Mouse (Mus musculus) midbrain, embryonic 11.5 days (tissue): ENCODE data around the gene C2cd2l. TPM values are rescaled to one million over a fixed set of nuclear protein-coding genes. Genes with fewer than 3 reads are reported as not detected.
A peak's percentile ranks its signal among the peaks of the same experiment; 100 is the strongest.

ENCODE experiments used
- ATAC-seq: fragments of 200-750 bp; cut with Nextera tagmentation; 2 replicates; pipeline ENCODE4 v1.8.0; 2017; ENCODE audit warnings: moderate TSS enrichment, moderate library complexity; ENCODE audit not compliant: low FRiP score
- DNase-seq: peaks from one replicate; pipeline ENCODE4 v3.0.0; 2015; ENCODE audit warnings: low spot score; ENCODE audit errors: missing footprints
- H3K27ac ChIP-seq: fragments of 300-500 bp; sonication (generic); 2 replicates; pipeline ENCODE4 v1.5.1; 2014; ENCODE audit warnings: low read depth, low read length
- H3K27me3 ChIP-seq: fragments of 300-500 bp; sonication (generic); 2 replicates; pipeline ENCODE4 v1.6.1; 2014; ENCODE audit warnings: mild to moderate bottlenecking, low read length, moderate library complexity, mixed read lengths; ENCODE audit not compliant: control insufficient read depth, insufficient read depth
- H3K36me3 ChIP-seq: fragments of 300-500 bp; sonication (generic); 2 replicates; pipeline ENCODE4 v1.6.1; 2014; ENCODE audit warnings: mild to moderate bottlenecking, low read length, moderate library complexity, mixed read lengths; ENCODE audit not compliant: control insufficient read depth, insufficient read depth
- H3K4me1 ChIP-seq: fragments of 300-500 bp; sonication (generic); 2 replicates; pipeline ENCODE4 v1.6.1; 2014; ENCODE audit warnings: low read length; ENCODE audit not compliant: control insufficient read depth, insufficient read depth
- H3K4me2 ChIP-seq: fragments of 300-500 bp; sonication (generic); 2 replicates; pipeline ENCODE4 v1.6.1; 2014; ENCODE audit warnings: mild to moderate bottlenecking, moderate library complexity
- H3K4me3 ChIP-seq: fragments of 300-500 bp; sonication (generic); 2 replicates; pipeline ENCODE4 v1.5.1; 2014; ENCODE audit warnings: low read depth, low read length
- H3K9ac ChIP-seq: fragments of 300-500 bp; sonication (generic); 2 replicates; pipeline ENCODE4 v1.6.1; 2014; ENCODE audit warnings: low read length
- H3K9me3 ChIP-seq: fragments of 300-500 bp; sonication (generic); 2 replicates; pipeline ENCODE4 v1.6.1; 2016; ENCODE audit warnings: low read length; ENCODE audit not compliant: control insufficient read depth
- WGBS: fragments of 180-500 bp; shearing (Covaris S2); extraction: QIAGEN DNeasy Blood & Tissue Kit; methylation state at CpG from one replicate; pipeline ENCODE4 v1.1.7; 2014; 5-methylcytosine and 5-hydroxymethylcytosine counted together
- polyA plus RNA-seq: library from polyadenylated mRNA; unstranded; fragments of >200 nt; fragmentation: Nextera tagmentation; extraction: Ambion mirVana; gene quantifications from 2 replicates; pipeline ENCODE4 v1.2.1, GENCODE M21; 2014

C2cd2l gene
- polyA plus RNA-seq, 1 experiment from 2014 or later: 10.4 TPM

- Histone ChIP-seq H3K9ac (no peak overlapping the region), H3K27me3 (no peaks in the 10 kb centered on the region; the same call in 1 of the 2 replicates), H3K9me3 (no peaks in the 10 kb centered on the region), H3K27ac (no peak overlapping the region), H3K36me3 (peaks cover 4% of the 10 kb centered on the region), H3K4me3 (no peak overlapping the region), H3K4me1 (peaks cover 12% of the 10 kb centered on the region), H3K4me2 (no peak overlapping the region)
- 8% methylated on average over 11 of the region's 11 CpGs for WGBS
- ATAC-seq (no peak; the same call in 1 of the 2 replicates), DNase-seq (peak; percentile 82)
Observed at GRCm38 (mm10) chr9:44288959-44289291, 31.2 kb downstream of the C2cd2l start.

- Histone ChIP-seq H3K27ac (peak within 1 kb of the TSS; percentile 51), H3K9me3 (no peaks in the 10 kb centered on the region), H3K27me3 (no peaks in the 10 kb centered on the region; the same call in 1 of the 2 replicates), H3K4me3 (peak within 1 kb of the TSS; percentile 77), H3K9ac (peak within 1 kb of the TSS; percentile 84), H3K36me3 (peaks cover 4% of the 10 kb centered on the region), H3K4me2 (peak within 1 kb of the TSS; percentile 94), H3K4me1 (peaks cover 12% of the 10 kb centered on the region)
- ATAC-seq (peak; percentile 58), DNase-seq (no peak)
- WGBS: under 1% methylated on average over 38 of the region's 38 CpGs
Observed at GRCm38 (mm10) chr9:44288076-44288958, 31.8 kb downstream of the C2cd2l start, which contains the start of gene Abcg4. Gene Abcg4, minus strand, starts transcription at chr9:44288615.

GRCm38 (mm10) chr9:44287401-44288075 lies 32.5 kb downstream of the C2cd2l start:
- WGBS: under 1% methylated on average over 47 of the region's 47 CpGs
- peak; percentile 96 for DNase-seq
- Histone ChIP-seq H3K9ac (peak overlapping the region; percentile 84), H3K27ac (peak overlapping the region; percentile 51), H3K4me2 (peak overlapping the region; percentile 94), H3K4me1 (peaks cover 12% of the 10 kb centered on the region), H3K27me3 (no peaks in the 10 kb centered on the region; the same call in 1 of the 2 replicates), H3K36me3 (no peaks in the 10 kb centered on the region; the same call in 1 of the 2 replicates), H3K4me3 (peak overlapping the region; percentile 77), H3K9me3 (no peaks in the 10 kb centered on the region)
- peak; percentile 69 for ATAC-seq

GRCm38 (mm10) chr9:44287003-44287400 lies 33.1 kb downstream of the C2cd2l start:
- Histone ChIP-seq H3K4me1 (peaks cover 12% of the 10 kb centered on the region), H3K27ac (no peak overlapping the region), H3K4me2 (peak overlapping the region; percentile 94), H3K9me3 (no peaks in the 10 kb centered on the region), H3K4me3 (peak overlapping the region; percentile 77), H3K9ac (peak overlapping the region; percentile 84), H3K27me3 (no peaks in the 10 kb centered on the region; the same call in 1 of the 2 replicates), H3K36me3 (no peaks in the 10 kb centered on the region; the same call in 1 of the 2 replicates)
- peak; percentile 26; the same call in 1 of the 2 replicates for ATAC-seq
- WGBS: 5% methylated on average over 11 of the region's 11 CpGs
- no peak for DNase-seq

GRCm38 (mm10) chr9:44286256-44286850 lies 33.7 kb downstream of the C2cd2l start:
- Histone ChIP-seq H3K4me2 (peak overlapping the region; percentile 94), H3K4me3 (no peak overlapping the region; the same call in 1 of the 2 replicates), H3K27me3 (no peaks in the 10 kb centered on the region; the same call in 1 of the 2 replicates), H3K27ac (no peak overlapping the region), H3K9me3 (no peaks in the 10 kb centered on the region), H3K9ac (no peak overlapping the region), H3K36me3 (no peaks in the 10 kb centered on the region; the same call in 1 of the 2 replicates), H3K4me1 (peaks cover 12% of the 10 kb centered on the region)
- ATAC-seq (no peak), DNase-seq (no peak)
- WGBS: 5% methylated on average over 6 of the region's 6 CpGs

GRCm38 (mm10) chr9:44283183-44283582 lies 36.9 kb downstream of the C2cd2l start:
- H3K9me3 ChIP-seq: no peaks in the 10 kb centered on the region
- DNase-seq (no peak), ATAC-seq (no peak)
- H3K27me3 ChIP-seq: no peaks in the 10 kb centered on the region
- peaks cover 7% of the 10 kb centered on the region for H3K4me1 ChIP-seq
- no peak overlapping the region for H3K9ac ChIP-seq
- no peaks in the 10 kb centered on the region; the same call in 1 of the 2 replicates for H3K36me3 ChIP-seq
- no peak overlapping the region for H3K4me2 ChIP-seq
- no peak overlapping the region for H3K27ac ChIP-seq
- no peak overlapping the region for H3K4me3 ChIP-seq
- 79% methylated on average over 5 of the region's 5 CpGs for WGBS

GRCm38 (mm10) chr9:44269973-44270372 lies 50.1 kb downstream of the C2cd2l start:
- Histone ChIP-seq H3K9me3 (no peaks in the 10 kb centered on the region), H3K4me2 (no peak overlapping the region), H3K4me1 (peaks cover 2% of the 10 kb centered on the region), H3K36me3 (no peaks in the 10 kb centered on the region), H3K4me3 (no peak overlapping the region), H3K27me3 (no peaks in the 10 kb centered on the region), H3K9ac (no peak overlapping the region), H3K27ac (no peak overlapping the region)
- no peak for ATAC-seq
- DNase-seq: no peak
- 94% methylated on average over 4 of the region's 4 CpGs for WGBS

- Histone ChIP-seq H3K4me2 (no peak overlapping the region), H3K27me3 (no peaks in the 10 kb centered on the region)
- WGBS: 83% methylated on average over 3 of the region's 3 CpGs
Observed at GRCm38 (mm10) chr9:44269077-44269476, 51.0 kb downstream of the C2cd2l start.

More at GRCm38 (mm10) chr9:44269077-44269476, 51.0 kb downstream of the C2cd2l start:
- H3K9ac ChIP-seq: no peak overlapping the region
- DNase-seq: no peak
- ATAC-seq: no peak
- H3K9me3 ChIP-seq: no peaks in the 10 kb centered on the region
- peaks cover 5% of the 10 kb centered on the region for H3K4me1 ChIP-seq
- H3K4me3 ChIP-seq: no peak overlapping the region
- H3K27ac ChIP-seq: no peak overlapping the region
- H3K36me3 ChIP-seq: no peaks in the 10 kb centered on the region
